ENCODE assay signal across 26 mouse cellular contexts in the genomic region with DNA sequence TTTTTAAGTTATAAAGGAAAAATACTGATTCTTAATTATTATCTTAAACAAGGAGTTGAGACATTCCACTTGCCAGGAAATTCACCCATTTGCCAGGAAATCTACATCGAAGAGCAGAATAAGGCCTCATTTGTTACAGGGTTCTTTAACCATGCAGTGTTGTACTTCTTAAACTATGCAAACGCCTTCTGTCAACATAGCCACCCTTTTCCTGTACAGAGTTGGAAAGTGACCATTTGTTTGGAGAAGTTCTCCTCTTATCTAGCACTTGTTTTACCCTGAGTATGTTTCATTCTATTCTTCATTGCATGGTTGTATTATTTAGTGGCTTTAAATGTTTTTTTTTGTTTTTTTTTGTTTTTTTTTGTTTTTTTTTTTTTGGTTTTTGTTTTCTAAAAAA. TPM values are rescaled to one million over a fixed set of nuclear protein-coding genes. Genes with fewer than 3 reads are reported as not detected.
"Had no signal": no experiment of that assay in that cellular context is flagged by ENCODE, and none has a peak within 500 bp of the region (broad histone marks: within the 10 kb centered on the region; RNA-seq: fewer than 3 reads in every experiment).

No protein-coding gene starts in this region.

- H3K27ac ChIP-seq: embryonic facial prominence, embryonic 10.5 days; embryonic facial prominence, embryonic 12.5 days; embryonic facial prominence, embryonic 13.5 days; embryonic facial prominence, embryonic 15.5 days; forebrain, embryonic 10.5 days; forebrain, embryonic 12.5 days; forebrain, embryonic 13.5 days; forebrain, embryonic 15.5 days; gastrocnemius, adult 2 months had no signal

- H3K4me2 ChIP-seq: embryonic facial prominence, embryonic 12.5 days; embryonic facial prominence, embryonic 13.5 days; embryonic facial prominence, embryonic 15.5 days; forebrain, embryonic 12.5 days; forebrain, embryonic 13.5 days; forebrain, embryonic 15.5 days had no signal

- H3K9ac ChIP-seq: embryonic facial prominence, embryonic 12.5 days; embryonic facial prominence, embryonic 13.5 days; embryonic facial prominence, embryonic 15.5 days; forebrain, embryonic 12.5 days; forebrain, embryonic 13.5 days; forebrain, embryonic 15.5 days; forebrain, postnatal 0 days had no signal

- H3K36me3 ChIP-seq: embryonic facial prominence, embryonic 10.5 days; embryonic facial prominence, embryonic 12.5 days; embryonic facial prominence, embryonic 13.5 days; embryonic facial prominence, embryonic 15.5 days; forebrain, embryonic 10.5 days; forebrain, embryonic 12.5 days; forebrain, embryonic 15.5 days had no signal

- H3K27me3 ChIP-seq: embryonic facial prominence, embryonic 12.5 days; embryonic facial prominence, embryonic 13.5 days; embryonic facial prominence, embryonic 15.5 days; forebrain, embryonic 12.5 days; forebrain, embryonic 13.5 days; forebrain, embryonic 15.5 days had no signal

- H3K9me3 ChIP-seq: embryonic facial prominence, embryonic 12.5 days; embryonic facial prominence, embryonic 15.5 days; forebrain, embryonic 15.5 days had no signal

- H3K4me3 ChIP-seq: embryonic facial prominence, embryonic 10.5 days; embryonic facial prominence, embryonic 12.5 days; embryonic facial prominence, embryonic 13.5 days; embryonic facial prominence, embryonic 15.5 days; erythroblast, embryonic 14.5 days; forebrain, embryonic 10.5 days; forebrain, embryonic 12.5 days; forebrain, embryonic 13.5 days; forebrain, embryonic 15.5 days; gastrocnemius, adult 2 months had no signal

- DNase-seq: cerebellum, adult 2 months; cerebellum, adult 8-10 months; cerebellum, adult 9-10 months; cerebellum, postnatal 10 days; cerebellum, postnatal 14 days; cerebellum, postnatal 25 days; cerebellum, postnatal 36 days; embryo, embryonic 11 days; forebrain, postnatal 0 days; gastrocnemius, adult 2 months; gastrocnemius, postnatal 10 days; gastrocnemius, postnatal 14 days; gastrocnemius, postnatal 25 days; gastrocnemius, postnatal 36 days; heart, adult 18-20 months had no signal

- ATAC-seq: forebrain, embryonic 13.5 days; forebrain, embryonic 14.5 days; forebrain, embryonic 15.5 days; forebrain, embryonic 16.5 days; forebrain, postnatal 0 days had no signal

- H3K4me1 ChIP-seq: embryonic facial prominence, embryonic 10.5 days; embryonic facial prominence, embryonic 12.5 days; embryonic facial prominence, embryonic 13.5 days; embryonic facial prominence, embryonic 15.5 days; forebrain, embryonic 10.5 days; forebrain, embryonic 12.5 days; forebrain, embryonic 13.5 days; forebrain, embryonic 15.5 days had no signal

RNA-seq across cellular contexts. Expression of gene Rnf182, which starts 41.5 kb away (rescaled TPM):
- polyA plus RNA-seq: erythroblast, embryonic 14.5 days had no signal
